Comparison of ENCODE assay signal across 11 mouse cellular contexts in the genomic region with DNA sequence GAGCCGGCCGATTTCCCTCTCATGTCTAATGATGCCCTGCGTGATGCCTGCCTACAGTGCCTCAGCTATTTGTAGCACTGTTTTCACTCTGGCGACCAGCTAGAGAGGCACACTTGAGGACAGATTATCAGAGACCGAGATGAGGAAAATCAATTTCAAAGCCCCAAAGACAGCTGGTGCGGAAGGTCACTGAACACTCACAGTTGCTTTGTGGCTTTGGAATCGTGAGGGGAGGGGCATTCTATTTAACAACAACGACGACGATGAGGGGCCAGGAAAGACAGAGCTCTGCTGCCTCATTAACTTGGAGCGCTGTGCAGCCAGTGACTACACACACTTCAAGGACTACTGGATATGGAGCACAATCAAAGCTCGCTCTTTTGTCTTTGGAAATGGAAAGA.
DNase-seq lines count a peak whose midpoint lies in the region; ATAC-seq and TF ChIP-seq lines count a peak whose summit lies in the region.
"Had no signal": no experiment of that assay in that cellular context is flagged by ENCODE, and none has a peak within 500 bp of the region (broad histone marks: within the 10 kb centered on the region; RNA-seq: fewer than 3 reads in every experiment).

No protein-coding gene starts in this region.

- 37% methylated on average over 12 of the region's 12 CpGs for WGBS in forebrain, embryonic 10.5 days
- WGBS in midbrain, embryonic 11.5 days = 28% methylated on average over 12 of the region's 12 CpGs
- WGBS in intestine, postnatal 0 days = 70% methylated on average over 12 of the region's 12 CpGs

- H3K4me2 ChIP-seq in midbrain, embryonic 11.5 days = peak overlapping the region; percentile 26
- no peak overlapping the region for H3K4me2 ChIP-seq in intestine, postnatal 0 days (replicated peaks; ENCODE audit: low read depth)
- H3K4me2 ChIP-seq: liver, embryonic 12.5 days had no signal

- no peaks in the 10 kb centered on the region for H3K4me1 ChIP-seq in ES-E14 (ENCODE audit: control insufficient read depth in 2 of 2, insufficient read depth in 2 of 2, low read length in 2 of 2, poor library complexity in 1 of 2)
- H3K4me1 ChIP-seq in forebrain, embryonic 10.5 days = peaks cover 45% of the 10 kb centered on the region
- H3K4me1 ChIP-seq in midbrain, embryonic 11.5 days (ENCODE audit: control insufficient read depth, insufficient read depth, low read length) = peaks cover 14% of the 10 kb centered on the region
- no peaks in the 10 kb centered on the region for H3K4me1 ChIP-seq in intestine, postnatal 0 days (replicated peaks; ENCODE audit: control insufficient read depth, insufficient read depth, low read length)
- H3K4me1 ChIP-seq: liver, embryonic 12.5 days had no signal

- peak; percentile 67 for ATAC-seq in frontal cortex, adult (ENCODE audit: low TSS enrichment)
- ATAC-seq in midbrain, embryonic 11.5 days (ENCODE audit: low FRiP score) = peak; percentile 85
- no peak for ATAC-seq in intestine, postnatal 0 days
- ATAC-seq: liver, embryonic 12.5 days had no signal

- H3K9me3 ChIP-seq in ES-E14 (ENCODE audit: control insufficient read depth, insufficient read depth, low read depth, low read length) = no peaks in the 10 kb centered on the region
- no peaks in the 10 kb centered on the region for H3K9me3 ChIP-seq in forebrain, embryonic 10.5 days
- H3K9me3 ChIP-seq in midbrain, embryonic 11.5 days (ENCODE audit: control insufficient read depth, low read length) = no peaks in the 10 kb centered on the region
- no peaks in the 10 kb centered on the region for H3K9me3 ChIP-seq in intestine, postnatal 0 days (ENCODE audit: control insufficient read depth)
- H3K9me3 ChIP-seq: liver, embryonic 12.5 days had no signal

- H3K27me3 ChIP-seq in forebrain, embryonic 10.5 days (ENCODE audit: poor library complexity, severe bottlenecking) = peaks cover 18% of the 10 kb centered on the region; the same call in 1 of the 2 replicates
- H3K27me3 ChIP-seq in midbrain, embryonic 11.5 days (ENCODE audit: control insufficient read depth, insufficient read depth, low read length) = no peaks in the 10 kb centered on the region
- H3K27me3 ChIP-seq in intestine, postnatal 0 days (replicated peaks; ENCODE audit: control insufficient read depth, insufficient read depth, low read length) = no peaks in the 10 kb centered on the region
- H3K27me3 ChIP-seq: liver, embryonic 12.5 days had no signal

- no peak overlapping the region for H3K4me3 ChIP-seq in ES-E14 (ENCODE audit: insufficient read depth in 1 of 2, low read depth in 1 of 2, low read length in 2 of 2, poor library complexity in 1 of 2, severe bottlenecking in 1 of 2)
- peak overlapping the region; percentile 15; the same call in 1 of the 2 replicates for H3K4me3 ChIP-seq in forebrain, embryonic 10.5 days
- H3K4me3 ChIP-seq in midbrain, embryonic 11.5 days (ENCODE audit: low read depth, low read length) = no peak overlapping the region
- H3K4me3 ChIP-seq in intestine, postnatal 0 days (ENCODE audit: low read depth, low read length) = no peak overlapping the region
- H3K4me3 ChIP-seq: liver, embryonic 12.5 days had no signal

- no peak overlapping the region for H3K9ac ChIP-seq in ES-E14 (ENCODE audit: insufficient read depth, low read depth, low read length, poor library complexity, severe bottlenecking)
- H3K9ac ChIP-seq in midbrain, embryonic 11.5 days (ENCODE audit: low read length) = 0 out of 2 replicates have a peak overlapping the region, but pooled peaks have one; percentile 14
- no peak overlapping the region for H3K9ac ChIP-seq in intestine, postnatal 0 days (ENCODE audit: low read depth, low read length)
- H3K9ac ChIP-seq: liver, embryonic 12.5 days had no signal

- TF ChIP-seq CTCF in intestine, postnatal 0 days (IDR thresholded peaks at IDR 0.05; ENCODE audit: low read depth) = no peak

- DNase-seq in frontal cortex, postnatal 10 days (ENCODE audit: low spot score in 2 of 2) = no peak
- peak; percentile 11 for DNase-seq in ES-E14 (ENCODE audit: low read depth, low spot score)
- peak; percentile 56 for DNase-seq in forebrain, embryonic 10.5 days (ENCODE audit: extremely low spot score, low spot score)
- peak; percentile 91 for DNase-seq in midbrain, embryonic 11.5 days (ENCODE audit: low spot score, missing footprints)
- DNase-seq in spleen, adult 12 weeks (ENCODE audit: low spot score) = no peak
- DNase-seq in lung, postnatal 14 days = no peak
- DNase-seq: cerebellum, postnatal 25 days; gastrocnemius, postnatal 36 days had no signal

- no peaks in the 10 kb centered on the region; the same call in 1 of the 2 replicates for H3K36me3 ChIP-seq in ES-E14 (ENCODE audit: control insufficient read depth, insufficient read depth, low read length, poor library complexity, severe bottlenecking)
- peaks cover 12% of the 10 kb centered on the region for H3K36me3 ChIP-seq in forebrain, embryonic 10.5 days (replicated peaks)
- no peaks in the 10 kb centered on the region for H3K36me3 ChIP-seq in midbrain, embryonic 11.5 days (ENCODE audit: control insufficient read depth, insufficient read depth, low read length)
- H3K36me3 ChIP-seq in intestine, postnatal 0 days (ENCODE audit: control insufficient read depth, insufficient read depth) = no peaks in the 10 kb centered on the region
- H3K36me3 ChIP-seq: liver, embryonic 12.5 days had no signal

- H3K27ac ChIP-seq in ES-E14 (ENCODE audit: insufficient read depth, low read depth, low read length, poor library complexity, severe bottlenecking) = no peak overlapping the region
- H3K27ac ChIP-seq in forebrain, embryonic 10.5 days = peak overlapping the region; percentile 21; the same call in 1 of the 2 replicates
- H3K27ac ChIP-seq in midbrain, embryonic 11.5 days (ENCODE audit: low read depth, low read length) = peak overlapping the region; percentile 53
- H3K27ac ChIP-seq in intestine, postnatal 0 days (ENCODE audit: low read depth, low read length) = no peak overlapping the region
- H3K27ac ChIP-seq: liver, embryonic 12.5 days had no signal

- in situ Hi-C loops in ES-E14 (cut with MboI; ENCODE audit: low sequenced_read_pairs in 2 of 2, unreplicated experiment in 2 of 2) = no loop called here

TF ChIP-seq in ES-E14, 5 proteins besides CTCF, POLR2A, EP300 and RAD21:
- TF ChIP-seq ZNF384 (IDR thresholded peaks at IDR 0.05; ENCODE audit: low read depth, low read length) = no peak
- no peak for TF ChIP-seq CHD2 (IDR thresholded peaks at IDR 0.05; ENCODE audit: low read depth, low read length)
- no peak for TF ChIP-seq ZC3H11A (IDR thresholded peaks at IDR 0.05; ENCODE audit: borderline replicate concordance, low read depth, low read length)
- no peak for TF ChIP-seq MAFK (IDR thresholded peaks at IDR 0.05; ENCODE audit: insufficient read depth, low read depth, low read length)
- no peak for TF ChIP-seq HCFC1 (IDR thresholded peaks at IDR 0.05; ENCODE audit: borderline replicate concordance, insufficient read depth, low read length)

Comparison
In these comparisons a context has a peak if more than half of its experiments do, and no peak if none do; other contexts are left out.
1. DNase-seq: peak in ES-E14 (single experiment), forebrain, embryonic 10.5 days (single experiment) and midbrain, embryonic 11.5 days (single experiment); none in frontal cortex, postnatal 10 days (0 of 2), spleen, adult 12 weeks (single experiment) and lung, postnatal 14 days (single experiment).
2. H3K27ac ChIP-seq: peak in forebrain, embryonic 10.5 days (single experiment) and midbrain, embryonic 11.5 days (single experiment); none in ES-E14 (single experiment) and intestine, postnatal 0 days (single experiment).